Mouse (Mus musculus): ENCODE data around the gene Ang2. TPM values are rescaled to one million over a fixed set of nuclear protein-coding genes. Genes with fewer than 3 reads are reported as not detected.

The Ang2 gene
- polyA plus RNA-seq, 1 experiment from 2014 or later, result not detected

Other genes starting within 250 kb of the Ang2 start
- gene Pnp2, start 243.2 kb downstream of the Ang2 start, polyA plus RNA-seq (2014; fragmentation: Nextera tagmentation; extraction: Ambion mirVana), result 0.93 and 1.1 TPM in 2 replicates
- 0.15 and 0.27 TPM in 2 replicates for gene Rnase10, start 191.4 kb downstream of the Ang2 start, polyA plus RNA-seq (2014; fragmentation: Nextera tagmentation; extraction: Ambion mirVana)
- not detected in 2 replicates for gene Rnase9, start 157.3 kb downstream of the Ang2 start, polyA plus RNA-seq (2014; fragmentation: Nextera tagmentation; extraction: Ambion mirVana)
- gene Rnase11, start 149.0 kb downstream of the Ang2 start, polyA plus RNA-seq (2014; fragmentation: Nextera tagmentation; extraction: Ambion mirVana), result not detected in 2 replicates
- gene Rnase12, start 141.5 kb downstream of the Ang2 start, polyA plus RNA-seq (2014; fragmentation: Nextera tagmentation; extraction: Ambion mirVana), result 0.47 and 0.97 TPM in 2 replicates
- gene Olfr750, start 124.7 kb downstream of the Ang2 start, polyA plus RNA-seq (2014; fragmentation: Nextera tagmentation; extraction: Ambion mirVana), result not detected in 2 replicates
- 142 and 151 TPM in 2 replicates for gene Rnase4, start 108.1 kb downstream of the Ang2 start, polyA plus RNA-seq (2014; fragmentation: Nextera tagmentation; extraction: Ambion mirVana)
- gene Ang, start 108.0 kb downstream of the Ang2 start, polyA plus RNA-seq (2014; fragmentation: Nextera tagmentation; extraction: Ambion mirVana), result 34.0 and 38.6 TPM in 2 replicates
- gene Eddm3b, start 84.7 kb downstream of the Ang2 start, polyA plus RNA-seq (2014; fragmentation: Nextera tagmentation; extraction: Ambion mirVana), result 0.12 TPM in 1 of 2 replicates, not detected in the other
- gene Rnase6, start 75.2 kb downstream of the Ang2 start, polyA plus RNA-seq (2014; fragmentation: Nextera tagmentation; extraction: Ambion mirVana), result 0.91 and 2.1 TPM in 2 replicates
- gene Rnase1, start 52.4 kb downstream of the Ang2 start, polyA plus RNA-seq (2014; fragmentation: Nextera tagmentation; extraction: Ambion mirVana), result 1.9 and 4.0 TPM in 2 replicates
- not detected in 2 replicates for gene Rnase2b, start 36.9 kb downstream of the Ang2 start, polyA plus RNA-seq (2014; fragmentation: Nextera tagmentation; extraction: Ambion mirVana)
- gene Ear14, start 4.2 kb upstream of the Ang2 start, polyA plus RNA-seq (2014; fragmentation: Nextera tagmentation; extraction: Ambion mirVana), result not detected in 2 replicates
- not detected in 2 replicates for gene Rnase2a, start 57.0 kb upstream of the Ang2 start, polyA plus RNA-seq (2014; fragmentation: Nextera tagmentation; extraction: Ambion mirVana)
- not detected in 2 replicates for gene Gm7247, start 162.6 kb upstream of the Ang2 start, polyA plus RNA-seq (2014; fragmentation: Nextera tagmentation; extraction: Ambion mirVana)
- not detected in 2 replicates for gene Vmn2r88, start 211.7 kb upstream of the Ang2 start, polyA plus RNA-seq (2014; fragmentation: Nextera tagmentation; extraction: Ambion mirVana)